Mouse (Mus musculus) heart, postnatal 0 days (tissue): ENCODE results near the gene Mrpl49. TPM values are rescaled to one million over a fixed set of nuclear protein-coding genes. Genes with fewer than 3 reads are reported as not detected.

Source experiments
- ATAC-seq: fragments of 200-750 bp; cut with Nextera tagmentation; 2 replicates; pipeline ENCODE4 v1.8.0; 2017; ENCODE audit warnings: low read depth, moderate number of reproducible peaks, moderate library complexity; ENCODE audit not compliant: insufficient read depth
- DNase-seq: peaks from one replicate; pipeline ENCODE4 v3.0.0-alpha.2; 2016; ENCODE audit warnings: low spot score
- H3K27ac ChIP-seq: fragments of 300-500 bp; sonication (generic); 2 replicates; pipeline ENCODE4 v1.5.1; 2014; ENCODE audit warnings: low read depth, mild to moderate bottlenecking
- H3K27me3 ChIP-seq: fragments of 300-500 bp; sonication (generic); 2 replicates; pipeline ENCODE4 v1.6.1; 2014; ENCODE audit warnings: low read length, mixed read lengths; ENCODE audit not compliant: control insufficient read depth, insufficient read depth
- H3K36me3 ChIP-seq: fragments of 300-500 bp; sonication (generic); replicated peaks from 2 replicates; pipeline ENCODE4 v1.6.1; 2014; ENCODE audit warnings: low read length, mixed read lengths; ENCODE audit not compliant: control insufficient read depth, insufficient read depth
- H3K4me1 ChIP-seq: fragments of 300-500 bp; sonication (generic); 2 replicates; pipeline ENCODE4 v1.6.1; 2014; ENCODE audit warnings: antibody characterized with exemption; ENCODE audit not compliant: control insufficient read depth, insufficient read depth
- H3K4me2 ChIP-seq: fragments of 300-500 bp; sonication (generic); 2 replicates; pipeline ENCODE4 v1.6.1; 2014; ENCODE audit warnings: low read depth, mild to moderate bottlenecking, low read length, moderate library complexity
- H3K4me3 ChIP-seq: fragments of 300-500 bp; sonication (generic); 2 replicates; pipeline ENCODE4 v1.5.1; 2014; ENCODE audit warnings: low read depth, low read length
- H3K9ac ChIP-seq: fragments of 300-500 bp; sonication (generic); replicated peaks from 2 replicates; pipeline ENCODE4 v1.6.1; 2014; ENCODE audit warnings: low read depth, low read length, mixed read lengths
- H3K9me3 ChIP-seq: fragments of 300-500 bp; sonication (generic); replicated peaks from 2 replicates; pipeline ENCODE4 v1.6.1; 2016; ENCODE audit warnings: low read length; ENCODE audit not compliant: control insufficient read depth
- CTCF ChIP-seq: IDR thresholded peaks from 2 replicates; pipeline ENCODE4 v1.5.1; 2016; ENCODE audit warnings: antibody characterized with exemption, control low read depth, low read depth
- EP300 ChIP-seq: IDR thresholded peaks from 2 replicates; pipeline ENCODE4 v1.6.1; 2016; ENCODE audit warnings: antibody characterized with exemption, low read depth
- WGBS: fragments of 180-500 bp; shearing (Covaris S2); extraction: QIAGEN DNeasy Blood & Tissue Kit; methylation state at CpG from one replicate; pipeline ENCODE4 v1.1.7; 2014; 5-methylcytosine and 5-hydroxymethylcytosine counted together
- polyA plus RNA-seq: library from polyadenylated mRNA; unstranded; fragments of >200 nt; fragmentation: Nextera tagmentation; extraction: Ambion mirVana; gene quantifications from 2 replicates; pipeline ENCODE4 v1.2.1, GENCODE M21; 2015
- total RNA-seq: library from RNA; depleted of rRNA; stranded (reverse); fragments of >200 nt; gene quantifications from 2 replicates; pipeline ENCODE4 v1.2.3, GENCODE M21; 2014; ENCODE audit warnings: low replicate concordance; rRNA removed

Mrpl49 gene
- 18.7 and 37.1 TPM in 2 replicates for total RNA-seq
- 49.7 and 53.5 TPM in 2 replicates for polyA plus RNA-seq

- H3K4me3 ChIP-seq: peak within 1 kb of the TSS; percentile 90
- peaks cover 31% of the 10 kb centered on the region for H3K4me1 ChIP-seq
- peaks cover 44% of the 10 kb centered on the region for H3K36me3 ChIP-seq
- H3K27ac ChIP-seq: peak within 1 kb of the TSS; percentile 84
- no peak for TF ChIP-seq EP300
- peak within 1 kb of the TSS; percentile 85 for H3K9ac ChIP-seq
- H3K4me2 ChIP-seq: peak within 1 kb of the TSS; percentile 88
- no peaks in the 10 kb centered on the region for H3K27me3 ChIP-seq
- no peaks in the 10 kb centered on the region for H3K9me3 ChIP-seq
- ATAC-seq: peak; percentile 90
- under 1% methylated on average over 56 of the region's 63 CpGs for WGBS
- DNase-seq: peak; percentile 97
Measured at GRCm38 (mm10) chr19:6057313-6058096, at the start of gene Mrpl49, which contains the start of gene Fau. Gene Mrpl49, minus strand, starts transcription at chr19:6057785. Gene Fau, plus strand, starts transcription at chr19:6057844.

- ATAC-seq (no peak), DNase-seq (no peak)
- 84% methylated on average over 7 of the region's 7 CpGs for WGBS
- Histone ChIP-seq H3K4me1 (no peaks in the 10 kb centered on the region), H3K27ac (no peak within 1 kb of the TSS), H3K27me3 (no peaks in the 10 kb centered on the region), H3K9ac (no peak within 1 kb of the TSS), H3K9me3 (no peaks in the 10 kb centered on the region), H3K4me3 (no peak within 1 kb of the TSS), H3K36me3 (no peaks in the 10 kb centered on the region), H3K4me2 (no peak within 1 kb of the TSS)
- TF ChIP-seq EP300 (no peak), CTCF (no peak)
Measured at GRCm38 (mm10) chr19:6105586-6105985, 48.0 kb upstream of the Mrpl49 start, which contains the start of gene Naaladl1. Gene Naaladl1, plus strand, starts transcription at chr19:6105782.

- no peaks in the 10 kb centered on the region for H3K9me3 ChIP-seq
- H3K27ac ChIP-seq: no peak overlapping the region
- DNase-seq: no peak
- H3K4me1 ChIP-seq: no peaks in the 10 kb centered on the region
- ATAC-seq: no peak
- no peaks in the 10 kb centered on the region for H3K36me3 ChIP-seq
- H3K4me3 ChIP-seq: no peak overlapping the region
- TF ChIP-seq EP300: no peak
- no peak for TF ChIP-seq CTCF
- H3K27me3 ChIP-seq: no peaks in the 10 kb centered on the region
- 59% methylated on average over 4 of the region's 4 CpGs for WGBS
- H3K4me2 ChIP-seq: no peak overlapping the region
- H3K9ac ChIP-seq: no peak overlapping the region
Measured at GRCm38 (mm10) chr19:6104476-6104875, 46.9 kb upstream of the Mrpl49 start.

- no peak for DNase-seq
- no peaks in the 10 kb centered on the region for H3K4me1 ChIP-seq
- no peaks in the 10 kb centered on the region for H3K27me3 ChIP-seq
- no peak overlapping the region for H3K9ac ChIP-seq
- no peaks in the 10 kb centered on the region for H3K36me3 ChIP-seq
- no peak overlapping the region for H3K4me2 ChIP-seq
- no peak for TF ChIP-seq EP300
- TF ChIP-seq CTCF: no peak
- H3K4me3 ChIP-seq: no peak overlapping the region
- no peak for ATAC-seq
- 66% methylated on average over 6 of the region's 6 CpGs for WGBS
- H3K27ac ChIP-seq: no peak overlapping the region
- H3K9me3 ChIP-seq: no peaks in the 10 kb centered on the region
Measured at GRCm38 (mm10) chr19:6102169-6102853, 44.7 kb upstream of the Mrpl49 start.

- H3K9me3 ChIP-seq: no peaks in the 10 kb centered on the region
- no peaks in the 10 kb centered on the region for H3K36me3 ChIP-seq
- TF ChIP-seq CTCF (no peak), EP300 (no peak)
- DNase-seq (no peak), ATAC-seq (no peak)
- no peak overlapping the region for H3K4me3 ChIP-seq
- no peak overlapping the region for H3K9ac ChIP-seq
- no peaks in the 10 kb centered on the region for H3K27me3 ChIP-seq
- H3K4me2 ChIP-seq: no peak overlapping the region
- 77% methylated on average over 6 of the region's 6 CpGs for WGBS
- no peak overlapping the region for H3K27ac ChIP-seq
- no peaks in the 10 kb centered on the region for H3K4me1 ChIP-seq
Measured at GRCm38 (mm10) chr19:6101186-6101585, 43.6 kb upstream of the Mrpl49 start.
